Mouse (Mus musculus): ENCODE data around the gene Tomm40l.

GRCm38 (mm10) chr1:171187851-171188700, 34.2 kb downstream of the Tomm40l start:
- no peak for TF ChIP-seq ZC3H11A (IDR thresholded peaks at IDR 0.05; ENCODE audit: borderline replicate concordance, low read depth, low read length)
- no peak for TF ChIP-seq ZNF384 (IDR thresholded peaks at IDR 0.05; ENCODE audit: low read depth, low read length)
